Mouse (Mus musculus): ENCODE measurements around the gene Lifr. TPM values are rescaled to one million over a fixed set of nuclear protein-coding genes. Genes with fewer than 3 reads are reported as not detected.

The Lifr gene
- polyA plus RNA-seq (2015; fragmentation: Nextera tagmentation; extraction: Ambion mirVana) = 23.0 and 29.9 TPM in 2 replicates

DNA sequence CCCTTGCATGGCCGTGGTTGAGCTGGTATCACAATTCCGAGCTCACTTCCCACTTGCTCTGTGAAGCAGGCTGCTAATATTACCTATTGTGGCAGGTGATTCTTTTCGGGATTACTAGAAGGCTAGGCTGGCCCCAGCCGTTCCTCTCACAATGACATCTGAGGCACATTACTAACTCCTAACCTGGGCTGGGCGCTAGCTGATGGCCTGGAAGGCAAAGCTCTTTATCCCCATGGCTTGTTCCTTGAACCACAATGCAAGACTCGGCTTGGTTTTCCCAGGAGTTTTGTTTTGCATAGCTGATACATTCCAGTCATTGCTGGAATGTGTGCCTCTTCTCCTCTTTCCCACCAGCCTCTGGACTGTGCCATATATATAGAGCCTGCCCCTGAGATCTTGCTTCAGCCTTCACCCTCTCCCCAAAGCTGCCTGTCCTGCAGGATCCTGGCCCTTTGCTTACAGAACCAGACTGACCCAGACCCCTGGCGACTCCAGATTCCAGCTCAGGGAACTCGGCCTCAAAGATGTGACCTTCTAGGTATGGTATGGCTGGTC, at the start of gene Lifr:
TSS of gene Lifr (plus strand) at position 404 of the 555 bp plus-strand sequence.
- DNase-seq (ENCODE audit: low spot score) = no peak

DNA sequence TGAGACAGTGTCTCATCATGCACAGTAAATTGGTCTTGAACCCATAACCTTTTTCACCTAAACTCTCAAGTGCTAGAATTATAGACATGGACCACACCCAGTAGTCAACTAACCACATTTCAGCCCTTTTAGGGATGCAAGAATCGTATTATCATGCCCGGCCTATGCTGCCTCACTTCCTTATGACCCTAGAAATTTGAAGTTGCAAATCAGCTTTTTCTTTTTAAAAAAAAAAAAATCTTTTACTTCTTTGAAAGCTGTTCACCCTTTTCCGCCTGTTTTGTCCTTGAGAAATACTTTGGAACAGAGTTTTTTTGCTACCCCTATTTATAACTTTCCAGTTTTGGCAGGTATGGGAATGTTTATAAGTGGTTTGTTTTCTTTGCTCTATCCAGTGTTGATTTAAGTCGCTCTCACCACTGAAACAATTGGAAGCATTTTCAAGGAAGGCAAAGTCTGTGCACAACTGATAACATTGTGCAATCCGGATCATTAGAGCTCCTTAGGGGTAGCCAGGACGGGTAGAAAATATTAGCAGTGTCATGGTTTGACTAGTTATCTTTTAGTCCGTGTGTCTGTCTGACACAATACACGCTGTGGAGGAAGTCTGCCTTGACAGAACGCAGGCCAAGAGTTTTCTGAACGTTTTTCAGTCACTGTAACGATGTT, 46.2 kb upstream of the Lifr start:
- DNase-seq (ENCODE audit: low spot score) = no peak

DNA sequence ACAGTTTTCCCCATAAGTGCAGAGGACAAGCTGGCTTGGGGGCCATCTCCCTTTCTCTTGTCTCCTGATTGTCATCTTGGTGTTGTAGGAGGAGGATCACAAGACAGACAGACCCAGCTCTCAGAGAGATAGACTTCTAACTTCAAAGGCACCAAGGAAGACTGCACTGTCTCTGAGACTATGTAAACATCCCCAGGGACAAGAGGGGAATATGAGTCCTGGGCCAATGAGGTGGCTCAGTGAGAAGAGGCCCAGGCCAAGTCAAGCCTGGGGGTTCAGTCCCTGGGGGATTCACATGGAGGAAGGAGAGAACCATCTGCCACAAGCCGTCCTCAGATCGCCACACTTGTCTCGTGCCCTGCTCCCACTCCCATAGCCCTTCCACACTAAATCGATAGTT, 45.4 kb upstream of the Lifr start:
- no peak for DNase-seq (ENCODE audit: low spot score)

DNA sequence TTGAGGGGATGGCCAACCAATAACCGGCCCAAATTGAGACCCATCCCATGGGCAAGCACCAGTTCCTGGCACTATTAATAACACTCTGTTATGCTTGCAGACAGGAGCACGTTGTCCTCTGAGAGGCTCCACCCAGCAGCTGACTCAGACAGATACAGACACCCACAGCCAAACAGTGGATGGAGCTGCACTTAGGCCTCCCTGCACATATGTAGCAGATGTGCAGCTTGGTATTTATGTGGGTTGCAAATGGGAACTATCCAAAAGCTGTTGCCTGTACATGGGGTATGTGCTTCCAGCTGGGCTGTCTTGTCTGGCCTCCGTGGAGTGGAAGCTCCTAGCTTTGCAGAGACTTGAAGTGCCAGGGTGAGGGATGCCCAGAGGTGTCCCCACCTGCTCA, 42.5 kb upstream of the Lifr start:
- no peak for DNase-seq (ENCODE audit: low spot score)

DNA sequence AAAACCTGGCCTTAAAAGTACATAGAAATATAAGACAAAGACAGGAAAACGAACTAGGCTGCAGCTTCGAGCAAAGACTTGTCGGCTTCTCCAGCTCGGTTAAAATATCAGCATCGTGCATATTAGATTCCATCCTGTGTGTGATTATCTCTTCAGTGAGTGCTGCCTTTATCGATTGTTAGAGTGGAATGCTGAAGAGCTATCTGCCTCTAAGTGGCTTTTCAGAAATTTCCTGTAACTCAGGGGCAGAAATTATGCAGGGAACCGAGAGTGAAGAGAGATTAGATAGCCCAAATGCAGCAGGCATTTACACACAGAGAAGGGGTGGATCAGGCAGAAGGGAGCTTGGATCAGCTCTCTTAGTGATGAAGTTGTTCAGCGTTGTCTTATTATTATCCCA, 41.5 kb upstream of the Lifr start:
- no peak for DNase-seq (ENCODE audit: low spot score)

DNA sequence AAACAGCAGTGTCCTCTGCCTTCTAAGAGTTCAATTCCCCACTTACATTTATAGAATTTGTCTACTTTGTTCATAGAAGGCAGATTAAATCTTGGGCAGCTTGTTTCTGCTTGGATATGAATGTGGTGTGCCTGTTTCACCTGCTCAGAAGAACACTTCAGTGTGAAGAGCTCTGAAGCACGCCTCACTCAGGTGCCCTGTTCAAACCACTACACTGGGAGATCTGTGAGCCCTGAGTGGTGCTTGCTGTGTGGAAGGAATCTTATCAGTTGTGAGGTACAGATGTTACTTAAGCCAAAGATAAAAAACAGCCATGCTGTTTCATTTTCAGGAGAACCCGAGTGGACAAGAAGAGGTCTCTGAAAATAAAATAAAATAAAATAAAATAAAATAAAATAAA, 38.7 kb upstream of the Lifr start:
- no peak for DNase-seq (ENCODE audit: low spot score)

DNA sequence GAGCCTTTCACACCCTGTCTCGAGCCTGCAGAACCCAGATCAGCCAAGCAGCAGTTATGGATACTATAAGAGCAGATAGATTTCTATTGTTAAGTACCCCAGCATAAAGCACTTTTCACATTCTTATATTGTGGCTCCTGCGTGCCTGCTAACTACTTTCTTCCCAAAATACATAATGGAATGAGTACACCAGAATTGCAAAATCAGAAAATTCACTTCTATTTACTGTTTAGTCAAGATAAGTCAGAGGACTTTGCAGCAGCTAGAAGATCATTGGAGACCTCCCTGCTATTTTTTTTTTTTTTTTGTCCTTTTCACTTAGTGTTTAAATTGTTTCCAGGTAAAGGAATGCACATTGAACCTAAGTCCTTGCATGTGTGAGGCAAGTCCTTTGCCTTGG, 38.3 kb upstream of the Lifr start:
- no peak for DNase-seq (ENCODE audit: low spot score)

DNA sequence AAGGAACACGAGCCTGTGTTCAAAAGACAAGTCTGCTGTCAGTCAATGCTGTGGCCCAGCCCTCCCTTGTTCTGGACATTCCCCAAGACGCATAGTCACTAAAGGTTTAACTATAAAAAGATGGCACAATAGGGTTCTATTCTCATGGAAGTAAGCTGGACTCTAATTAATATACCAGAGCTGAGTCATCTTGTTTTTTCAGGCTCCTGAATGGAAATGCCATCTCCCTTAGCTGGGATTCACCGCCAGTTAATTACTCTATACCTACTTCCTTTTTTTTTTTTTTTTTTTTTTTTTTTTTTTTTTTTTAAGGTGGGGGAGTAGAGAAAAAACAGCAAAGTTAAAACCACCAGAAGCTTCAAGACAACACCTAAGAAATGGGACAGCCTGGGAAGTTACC, 33.6 kb upstream of the Lifr start:
- no peak for DNase-seq (ENCODE audit: low spot score)

DNA sequence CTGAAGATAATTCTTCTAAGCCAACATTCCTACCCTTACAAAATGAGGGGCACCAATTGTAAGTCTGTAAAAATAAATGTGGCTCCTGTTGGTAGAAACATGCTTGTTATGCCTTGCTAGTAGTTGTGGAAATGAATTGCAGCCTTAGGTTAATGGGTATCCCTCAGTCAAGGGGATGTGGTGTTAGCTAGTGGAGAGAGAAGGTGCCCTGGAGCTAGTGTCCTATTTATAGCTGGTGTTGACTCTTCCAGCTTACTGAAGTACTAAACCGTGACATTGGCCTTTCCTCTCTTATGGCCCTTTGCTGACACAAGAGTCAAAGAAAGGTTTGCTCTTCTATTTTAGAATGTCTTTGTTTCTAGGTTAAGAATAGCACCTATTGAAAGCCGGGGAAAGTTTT, 29.9 kb upstream of the Lifr start:
- no peak for DNase-seq (ENCODE audit: low spot score)

DNA sequence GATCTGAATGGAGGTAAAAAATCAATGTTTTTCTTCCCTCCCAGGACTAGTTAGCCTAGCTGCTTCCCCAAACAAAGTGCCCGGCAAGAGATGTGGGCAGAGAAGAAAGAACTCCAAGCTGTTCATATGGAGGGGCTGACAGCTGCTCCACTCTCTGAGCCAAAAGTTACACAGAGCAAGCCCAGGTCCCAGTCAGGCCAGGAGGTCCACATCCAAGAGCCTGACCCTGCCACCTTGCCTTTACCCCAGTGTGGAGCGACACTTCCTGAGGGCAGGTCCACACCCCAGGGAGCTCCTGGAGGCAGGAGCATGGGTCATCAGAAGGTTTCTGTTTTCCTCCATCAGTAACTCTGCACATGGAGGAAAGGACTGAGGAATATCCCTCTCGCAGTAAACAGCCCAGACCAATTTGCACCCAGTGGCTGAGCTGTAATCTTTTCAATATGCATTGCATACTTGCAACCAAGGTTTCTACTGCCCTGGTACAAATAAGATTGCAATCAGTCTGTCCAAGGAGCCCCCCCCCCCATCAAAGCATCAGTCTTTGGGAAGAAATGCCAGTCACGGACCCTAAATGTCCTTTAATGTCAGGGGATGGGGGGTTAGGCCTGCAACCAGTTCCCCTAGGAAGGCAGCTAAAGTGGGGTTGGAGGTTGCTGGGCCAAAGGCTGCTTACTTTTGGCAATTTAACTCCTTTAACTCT, 28.3 kb upstream of the Lifr start:
- DNase-seq (ENCODE audit: low spot score) = no peak

DNA sequence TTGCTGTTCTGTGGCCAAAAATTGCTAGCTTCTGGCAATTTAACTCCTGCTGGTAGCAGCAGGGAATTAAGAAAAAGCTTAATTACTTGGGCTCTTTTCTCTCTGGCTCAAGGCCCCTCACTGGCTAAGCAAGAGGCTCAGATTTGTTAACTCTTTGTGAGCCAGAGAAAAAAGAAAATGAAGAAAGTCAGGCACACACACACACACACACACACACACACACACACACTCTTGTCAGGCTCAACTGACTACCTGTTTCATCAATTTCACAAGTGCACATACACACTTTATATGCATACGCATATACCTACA, 27.8 kb upstream of the Lifr start:
- DNase-seq (ENCODE audit: low spot score) = no peak

DNA sequence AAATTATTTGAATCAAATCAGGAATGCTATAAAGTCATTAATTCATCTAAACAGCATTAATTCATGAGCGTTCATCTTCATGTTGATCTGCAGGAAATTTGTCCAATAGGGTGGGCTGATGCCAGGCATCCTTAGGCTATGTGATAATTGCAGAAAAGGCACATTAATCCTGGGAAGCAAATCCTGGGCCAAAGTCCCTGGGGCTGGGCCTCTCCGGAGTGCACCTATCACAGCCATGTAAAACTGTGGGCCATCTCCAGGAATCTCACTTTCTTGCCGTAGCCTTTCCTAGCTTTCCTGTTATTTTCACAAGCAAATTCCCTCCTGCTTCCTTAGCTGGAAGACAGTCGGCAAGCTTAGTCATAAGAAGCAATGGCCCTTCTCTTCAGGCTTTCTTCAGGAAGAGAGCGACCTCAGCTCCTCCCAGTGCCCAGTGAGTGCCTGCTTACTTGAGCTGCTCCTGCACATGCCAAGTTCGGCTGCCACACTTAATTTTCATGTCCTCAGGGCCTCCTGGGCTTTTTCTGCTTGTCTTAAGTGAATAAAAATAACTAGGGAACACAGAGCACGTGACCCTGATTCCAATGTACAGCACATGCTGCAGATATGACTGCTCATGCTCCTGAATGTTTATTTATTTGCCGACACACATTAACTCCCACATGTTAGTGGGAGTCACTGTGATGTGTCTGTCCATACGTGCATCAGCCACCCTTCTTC, 26.7 kb upstream of the Lifr start:
- no peak for DNase-seq (ENCODE audit: low spot score)

DNA sequence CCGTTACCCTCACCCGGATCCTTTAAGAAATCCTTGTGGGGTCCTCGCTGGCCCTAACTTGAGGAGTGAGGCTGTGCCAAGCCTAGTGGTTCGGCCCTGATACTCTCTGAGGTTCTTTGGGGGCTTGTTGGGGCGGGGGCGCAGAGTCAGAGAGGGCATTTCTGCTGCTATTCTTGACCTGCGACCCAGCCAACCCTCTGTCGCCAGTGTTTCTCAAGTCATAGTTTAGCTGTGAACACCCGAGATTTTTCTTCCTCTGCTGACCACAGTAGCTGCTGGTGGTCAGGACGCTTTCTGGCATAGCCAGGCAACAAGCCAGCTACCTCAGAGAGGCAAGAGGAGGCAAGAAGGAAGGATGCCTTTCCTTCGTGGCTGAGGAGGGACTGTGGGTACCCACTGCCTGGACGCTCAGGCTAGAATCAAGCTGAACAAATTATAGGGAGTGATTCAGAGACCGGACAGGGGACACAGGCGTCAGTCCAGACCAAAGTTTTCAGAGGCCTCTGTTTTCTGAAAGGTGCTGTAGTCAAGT, 25.4 kb upstream of the Lifr start:
- no peak for DNase-seq (ENCODE audit: low spot score)

DNA sequence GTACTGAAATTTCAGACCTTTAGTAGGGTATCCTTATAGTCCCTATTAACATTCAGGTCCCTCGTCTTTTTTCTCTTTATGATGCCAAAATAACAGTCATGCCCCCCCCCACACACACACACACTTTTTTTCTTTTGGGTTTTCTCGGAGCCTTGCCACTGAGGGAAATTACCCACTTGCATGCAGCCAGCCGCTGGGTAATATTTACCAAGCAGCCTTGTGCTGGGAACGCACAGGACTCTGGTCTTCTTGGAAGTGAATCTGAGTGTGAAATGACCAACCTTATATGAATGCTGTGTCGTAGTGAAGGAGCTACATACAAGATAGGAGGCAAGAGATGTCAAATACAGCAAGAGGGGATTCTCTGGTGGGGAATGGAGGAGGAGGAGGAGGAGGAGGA, 24.8 kb upstream of the Lifr start:
- no peak for DNase-seq (ENCODE audit: low spot score)

DNA sequence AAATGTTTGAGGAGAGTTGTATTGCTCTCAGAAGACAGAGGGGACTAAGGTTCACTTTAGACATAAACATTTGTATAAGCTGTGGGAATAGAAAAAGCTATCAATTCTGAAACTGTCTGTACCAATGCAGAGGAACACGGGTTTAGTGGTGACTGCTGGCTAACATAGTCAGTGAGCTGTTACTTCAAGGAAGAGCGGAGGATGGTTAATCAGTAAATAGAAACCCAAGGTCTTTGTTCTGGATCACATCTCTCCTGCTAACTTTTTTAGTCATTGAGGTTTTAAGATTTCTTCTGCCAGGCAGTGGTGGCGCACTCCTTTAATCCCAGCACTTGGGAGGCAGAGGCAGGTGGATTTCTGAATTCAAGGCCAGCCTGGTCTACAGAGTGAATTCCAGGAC, 23.7 kb upstream of the Lifr start:
- no peak for DNase-seq (ENCODE audit: low spot score)

DNA sequence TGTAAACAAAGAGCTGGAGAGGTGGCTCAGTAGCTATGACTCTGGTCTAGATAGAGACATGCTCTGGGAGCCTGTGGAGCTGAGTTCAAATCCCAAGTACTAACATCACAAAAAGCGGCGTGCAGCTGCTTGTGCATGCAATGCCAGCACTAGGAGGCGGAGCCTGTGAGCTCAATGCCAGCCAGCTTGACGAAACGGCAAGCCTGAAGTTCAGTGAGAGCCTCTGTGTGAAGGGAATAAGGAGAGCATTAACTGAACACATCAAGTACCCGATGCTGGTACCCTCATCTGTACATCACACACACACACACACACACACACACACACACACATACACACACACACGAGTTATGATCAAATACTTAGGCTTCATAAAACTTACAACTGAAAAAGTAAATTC, 21.0 kb upstream of the Lifr start:
- no peak for DNase-seq (ENCODE audit: low spot score)

DNA sequence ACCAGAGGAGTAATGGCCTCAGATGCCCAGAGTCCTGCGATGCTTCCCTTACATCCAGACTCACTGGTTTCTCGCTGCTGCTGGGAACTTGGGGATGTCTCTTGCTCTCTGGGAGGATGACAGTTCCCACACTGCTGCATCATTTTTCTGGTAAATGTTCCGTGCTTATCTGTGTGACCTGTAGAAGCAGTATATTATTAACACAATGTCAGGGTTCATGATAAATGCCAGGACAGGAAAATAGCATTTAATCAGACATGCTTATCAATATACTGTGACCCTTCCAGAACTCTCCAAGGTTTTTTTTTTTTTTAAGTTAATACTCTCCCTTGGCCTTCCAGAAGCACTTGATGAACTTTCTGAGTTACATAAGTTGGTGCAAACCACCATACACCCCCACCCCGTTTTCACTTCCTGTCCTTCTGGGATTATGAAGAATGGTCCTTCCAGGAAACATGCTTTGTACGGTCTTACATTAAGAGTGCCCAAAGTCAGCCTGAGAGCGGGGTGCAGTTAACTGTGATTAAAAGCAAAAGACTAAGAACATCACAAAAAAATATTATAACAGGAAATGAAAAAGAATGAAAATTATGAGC, 20.1 kb upstream of the Lifr start:
- DNase-seq (ENCODE audit: low spot score) = no peak

DNA sequence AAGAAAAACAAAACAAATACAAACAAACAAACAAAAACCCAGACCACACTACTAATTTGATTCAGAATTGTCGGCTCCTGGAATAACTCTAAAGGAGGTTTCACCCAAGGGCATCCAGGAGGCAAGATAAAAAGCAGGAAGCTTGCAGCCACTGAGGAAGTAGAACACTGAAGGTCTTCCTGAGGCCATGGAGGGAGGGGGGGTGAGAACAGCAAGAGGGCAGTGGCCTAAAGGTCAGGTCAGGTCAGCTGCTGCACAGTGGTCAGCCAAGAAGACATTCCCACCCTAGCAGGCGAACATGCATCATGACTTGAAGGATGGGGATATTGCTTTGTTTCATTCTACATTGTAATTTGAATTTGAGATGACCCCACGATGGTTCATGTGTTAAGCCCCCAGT, 17.1 kb upstream of the Lifr start:
- no peak for DNase-seq (ENCODE audit: low spot score)

DNA sequence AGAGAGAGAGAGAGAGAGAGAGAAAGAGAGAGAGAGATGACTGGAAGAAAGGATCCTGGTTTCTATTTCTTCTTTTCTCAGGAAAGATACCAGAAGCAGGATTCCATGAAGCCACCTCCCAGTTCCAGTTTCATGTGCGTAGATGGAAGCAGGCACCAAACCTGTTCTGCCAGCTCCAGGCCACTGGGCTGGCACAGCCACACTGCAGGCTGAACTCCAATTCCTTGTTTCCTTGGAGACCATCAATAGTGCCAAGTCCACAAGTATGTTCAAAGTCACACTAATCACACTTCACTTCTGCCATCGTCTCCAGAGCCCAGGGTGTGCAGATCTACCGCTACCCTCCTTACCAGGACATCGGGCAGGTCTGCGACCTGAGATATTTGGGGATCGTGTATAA, 15.2 kb upstream of the Lifr start:
- no peak for DNase-seq (ENCODE audit: low spot score)

DNA sequence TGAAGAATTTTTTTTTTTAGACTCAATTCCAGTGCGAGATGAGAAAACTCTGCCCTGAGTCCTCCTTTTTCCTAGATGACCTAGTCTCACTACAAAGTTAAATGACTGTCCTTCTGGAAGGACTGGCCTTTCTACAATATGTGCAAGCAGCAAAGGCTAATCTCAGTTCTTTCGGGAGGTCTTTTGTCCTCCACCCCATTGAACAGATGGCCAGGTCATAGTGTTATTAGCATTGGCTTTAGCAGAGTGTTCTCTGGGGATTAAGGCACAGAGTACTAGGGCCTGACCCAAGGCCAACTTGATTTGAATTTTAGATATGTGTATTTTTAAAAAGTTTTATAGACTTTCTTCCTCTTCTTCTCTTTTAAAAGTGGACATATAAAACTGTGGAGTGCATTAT, 12.1 kb upstream of the Lifr start:
- no peak for DNase-seq (ENCODE audit: low spot score)

DNA sequence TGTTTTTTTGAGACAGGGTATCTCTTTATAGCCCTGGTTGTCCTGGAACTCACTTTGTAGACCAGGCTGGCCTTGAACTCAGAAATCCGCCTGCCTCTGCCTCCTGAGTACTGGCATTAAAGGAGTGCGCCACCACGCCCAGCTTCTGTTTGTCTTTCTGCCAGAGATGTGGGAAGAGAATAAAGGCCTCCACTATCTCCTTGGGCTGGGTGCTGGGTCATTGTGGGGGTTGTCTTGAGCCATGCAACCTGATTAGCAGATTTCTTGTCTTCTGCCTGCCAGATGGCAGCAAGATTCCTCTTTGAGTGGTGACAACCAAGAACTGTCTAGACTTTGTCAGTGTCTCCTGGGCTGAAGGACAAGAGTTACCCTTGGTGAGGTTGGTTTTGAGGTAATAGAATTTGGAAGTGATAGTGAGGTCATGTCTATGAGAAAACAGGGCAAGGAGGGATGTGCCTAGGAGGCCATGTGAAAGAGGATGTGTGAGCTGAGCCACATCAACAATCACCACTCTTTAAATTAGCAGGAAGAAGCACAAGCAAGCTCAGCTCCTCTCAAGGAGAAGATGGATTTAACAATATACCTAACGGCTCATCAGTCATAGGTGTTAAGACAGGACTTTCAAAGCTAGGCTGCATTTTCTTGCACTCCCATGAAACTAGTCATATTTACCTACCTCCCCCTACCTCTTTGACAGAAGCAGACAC, 10.6 kb upstream of the Lifr start:
- no peak for DNase-seq (ENCODE audit: low spot score)

All from thymus, postnatal 0 days (tissue).